Mouse (Mus musculus) gonadal fat pad, adult 2 months (tissue): Measurements from ENCODE around the gene Nubp1. TPM values are rescaled to one million over a fixed set of nuclear protein-coding genes. Genes with fewer than 3 reads are reported as not detected.
A peak's percentile ranks its signal among the peaks of the same experiment; 100 is the strongest.

ENCODE experiments used
- DNase-seq: peaks from one replicate; pipeline ENCODE4 v3.0.0-alpha.2; 2012; ENCODE audit warnings: low read depth
- polyA plus RNA-seq: library from polyadenylated mRNA; depleted of rRNA; stranded (reverse); fragments of >200 nt; gene quantifications from 2 replicates; pipeline ENCODE4 v1.2.3, GENCODE M21; 2012; rRNA removed

Gene Nubp1
- polyA plus RNA-seq = 22.6 and 29.6 TPM in 2 replicates

GRCm38 (mm10) chr16:10411764-10412746 lies at the start of gene Nubp1:
Gene Nubp1, plus strand, starts transcription at chr16:10411948.
- DNase-seq = peak; percentile 34

GRCm38 (mm10) chr16:10363061-10363460 lies 48.7 kb upstream of the Nubp1 start:
- DNase-seq = no peak

- DNase-seq = peak; percentile 52
Measured at GRCm38 (mm10) chr16:10365796-10366195, 46.0 kb upstream of the Nubp1 start.

- DNase-seq = peak; percentile 70
Measured at GRCm38 (mm10) chr16:10366240-10367217, 45.2 kb upstream of the Nubp1 start.

GRCm38 (mm10) chr16:10369468-10369934 lies 42.2 kb upstream of the Nubp1 start:
- no peak for DNase-seq

GRCm38 (mm10) chr16:10369996-10370395 lies 41.8 kb upstream of the Nubp1 start:
- DNase-seq = no peak

GRCm38 (mm10) chr16:10372372-10372771 lies 39.4 kb upstream of the Nubp1 start:
- DNase-seq = no peak

- DNase-seq = peak; percentile 34
Measured at GRCm38 (mm10) chr16:10374254-10375011, 37.3 kb upstream of the Nubp1 start.

- no peak for DNase-seq
Measured at GRCm38 (mm10) chr16:10377286-10377685, 34.5 kb upstream of the Nubp1 start.

GRCm38 (mm10) chr16:10379531-10379930 lies 32.2 kb upstream of the Nubp1 start:
- DNase-seq = no peak

- no peak for DNase-seq
Measured at GRCm38 (mm10) chr16:10384060-10384497, 27.7 kb upstream of the Nubp1 start.

GRCm38 (mm10) chr16:10384544-10384943 lies 27.2 kb upstream of the Nubp1 start:
- no peak for DNase-seq

GRCm38 (mm10) chr16:10385261-10385660 lies 26.5 kb upstream of the Nubp1 start:
- no peak for DNase-seq

GRCm38 (mm10) chr16:10388634-10389365 lies 22.9 kb upstream of the Nubp1 start:
- DNase-seq = no peak

GRCm38 (mm10) chr16:10392587-10392986 lies 19.2 kb upstream of the Nubp1 start:
- DNase-seq = no peak

- no peak for DNase-seq
Measured at GRCm38 (mm10) chr16:10394699-10395540, 16.8 kb upstream of the Nubp1 start, which contains the start of gene Tekt5. Gene Tekt5, minus strand, starts transcription at chr16:10395490.

GRCm38 (mm10) chr16:10398755-10399154 lies 13.0 kb upstream of the Nubp1 start:
- no peak for DNase-seq

- no peak for DNase-seq
Measured at GRCm38 (mm10) chr16:10399160-10399559, 12.6 kb upstream of the Nubp1 start.

- no peak for DNase-seq
Measured at GRCm38 (mm10) chr16:10415976-10416375, 4.2 kb downstream of the Nubp1 start.
